Mouse (Mus musculus) megakaryocyte, embryonic 14.5 days (primary cell): Measurements from ENCODE around the gene Acy3.

Experiments
- FLI1 ChIP-seq: IDR thresholded peaks from 2 replicates; pipeline ENCODE4 v1.6.1; 2012; ENCODE audit warnings: low read length, inconsistent platforms, mixed read lengths
- GATA1 ChIP-seq: IDR thresholded peaks from 3 replicates; pipeline ENCODE4 v1.6.1; 2012; ENCODE audit warnings: mixed read lengths, low read length, inconsistent platforms, borderline replicate concordance

DNA sequence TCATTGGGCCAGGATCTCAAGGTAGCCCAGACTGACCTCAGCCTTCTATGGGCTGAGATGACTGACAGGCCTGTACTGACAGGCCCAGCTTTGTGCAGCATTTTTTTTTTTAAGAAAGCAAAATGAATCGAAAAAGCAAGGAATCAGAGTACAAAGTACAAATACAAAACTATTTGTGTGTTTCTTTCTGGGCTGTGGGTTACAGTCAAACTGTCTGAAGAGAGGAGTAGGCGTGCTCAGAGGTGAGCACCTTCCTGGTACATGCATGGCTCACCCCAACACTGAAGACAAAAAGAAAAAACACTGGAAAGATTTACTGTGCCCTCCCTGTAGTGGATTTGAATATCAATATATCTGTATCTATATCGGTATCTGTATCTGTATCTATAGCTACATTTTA is 38.6 kb upstream of the Acy3 start:
- TF ChIP-seq GATA1, result no peak
- TF ChIP-seq FLI1, result no peak
